Mouse (Mus musculus) myocyte (in vitro differentiated cells): ENCODE results near the gene Olfr1417. TPM values are rescaled to one million over a fixed set of nuclear protein-coding genes. Genes with fewer than 3 reads are reported as not detected.
"Not testable (repeated sequence)": the region's sequence is repeated elsewhere in the genome, so short reads cannot be mapped to it uniquely, and the experiment has no call there.

Experiments
- H3K27me3 ChIP-seq: one replicate; pipeline ENCODE4 v1.6.1; 2011; ENCODE audit not compliant: control insufficient read depth, insufficient read depth, insufficient read length
- H3K36me3 ChIP-seq: one replicate; pipeline ENCODE4 v1.6.1; 2011; ENCODE audit not compliant: control insufficient read depth, insufficient read depth
- H3K4me2 ChIP-seq: one replicate; pipeline ENCODE4 v1.6.1; 2011; ENCODE audit warnings: low read depth, control low read depth
- H3K4me3 ChIP-seq: one replicate; pipeline ENCODE4 v1.5.1; 2011; ENCODE audit warnings: mild to moderate bottlenecking, control low read depth, moderate library complexity
- H3K79me2 ChIP-seq: one replicate; pipeline ENCODE4 v1.6.1; 2011; ENCODE audit not compliant: control insufficient read depth, insufficient read depth
- H3ac ChIP-seq: one replicate; pipeline ENCODE4 v1.6.1; 2011; ENCODE audit not compliant: control insufficient read depth, insufficient read length
- CEBPB ChIP-seq: IDR thresholded peaks from 2 replicates; pipeline ENCODE4 v1.6.1; 2011; ENCODE audit warnings: mild to moderate bottlenecking, moderate library complexity; ENCODE audit not compliant: poor library complexity, insufficient read depth, severe bottlenecking
- E2F4 ChIP-seq: IDR thresholded peaks from one replicate; pipeline ENCODE4 v1.6.1; 2011; ENCODE audit warnings: mild to moderate bottlenecking, control low read depth, moderate library complexity; ENCODE audit not compliant: insufficient read depth
- MAX ChIP-seq: IDR thresholded peaks from one replicate; pipeline ENCODE4 v1.6.1; 2011; ENCODE audit warnings: low read depth, mild to moderate bottlenecking, control low read depth
- MYOD1 ChIP-seq, 3 experiments: IDR thresholded peaks; one replicate each; pipeline ENCODE4 v1.6.1; 2011; ENCODE audit warnings: control low read depth in 2 of 3, low read depth in 2 of 3, mild to moderate bottlenecking in 2 of 3, moderate library complexity in 1 of 3; ENCODE audit not compliant: insufficient read length in 2 of 3, control insufficient read depth in 1 of 3
- MYOG ChIP-seq, 3 experiments: IDR thresholded peaks; one replicate each; pipeline ENCODE4 v1.6.1; 2011; ENCODE audit warnings: control low read depth in 2 of 3, low read depth in 2 of 3, mild to moderate bottlenecking in 2 of 3; ENCODE audit not compliant: insufficient read length in 2 of 3, control insufficient read depth in 1 of 3, insufficient read depth in 1 of 3
- POLR2A ChIP-seq: IDR thresholded peaks from one replicate; pipeline ENCODE4 v1.6.1; 2011; ENCODE audit warnings: low read depth, mild to moderate bottlenecking, control low read depth, moderate library complexity; ENCODE audit not compliant: insufficient read length
- POLR2AphosphoS2 ChIP-seq: IDR thresholded peaks from one replicate; pipeline ENCODE4 v1.6.1; 2011; ENCODE audit warnings: low read depth, control low read depth; ENCODE audit not compliant: insufficient read length
- REST ChIP-seq: IDR thresholded peaks from one replicate; pipeline ENCODE4 v1.6.1; 2011; ENCODE audit warnings: mild to moderate bottlenecking, control low read depth, moderate library complexity; ENCODE audit not compliant: insufficient read depth, insufficient read length
- SRF ChIP-seq: IDR thresholded peaks from one replicate; pipeline ENCODE4 v1.6.1; 2011; ENCODE audit warnings: low read depth; ENCODE audit not compliant: control insufficient read depth, insufficient read length
- TCF12 ChIP-seq: IDR thresholded peaks from one replicate; pipeline ENCODE4 v1.6.1; 2011; ENCODE audit warnings: mild to moderate bottlenecking, control low read depth; ENCODE audit not compliant: poor library complexity, insufficient read depth, severe bottlenecking
- TCF3 ChIP-seq: IDR thresholded peaks from one replicate; pipeline ENCODE4 v1.6.1; 2011; ENCODE audit warnings: low read depth, control low read depth; ENCODE audit not compliant: insufficient read length
- USF1 ChIP-seq: IDR thresholded peaks from one replicate; pipeline ENCODE4 v1.6.1; 2011; ENCODE audit warnings: low read depth, mild to moderate bottlenecking, control low read depth, moderate library complexity
- polyA plus RNA-seq: library from polyadenylated mRNA; unstranded; fragments of >200 nt; fragmentation: generic; extraction: Trizol; gene quantifications from one replicate; pipeline ENCODE4 v1.2.1, GENCODE M21; 2012; ENCODE audit warnings: missing spikeins

The Olfr1417 gene
- polyA plus RNA-seq, result not detected

- H3ac ChIP-seq, result no peak within 1 kb of the TSS
- TF ChIP-seq CEBPB (no peak), MAX (no peak), POLR2A (no peak), TCF3 (no peak), USF1 (no peak), SRF (no peak), MYOG (IDR thresholded peaks at IDR 0.05; ENCODE audit: control insufficient read depth in 1 of 3, insufficient read depth in 1 of 3, insufficient read length in 2 of 3, low read depth in 2 of 3) (no peak), E2F4 (no peak), TCF12 (no peak), MYOD1 (IDR thresholded peaks at IDR 0.05; ENCODE audit: control insufficient read depth in 1 of 3, insufficient read length in 2 of 3, low read depth in 2 of 3) (no peak), REST (no peak), POLR2AphosphoS2 (no peak)
- no peak within 1 kb of the TSS for H3K4me3 ChIP-seq
- H3K27me3 ChIP-seq, result no peaks in the 10 kb centered on the region
- H3K4me2 ChIP-seq, result no peak within 1 kb of the TSS
- no peaks in the 10 kb centered on the region for H3K79me2 ChIP-seq
- no peaks in the 10 kb centered on the region for H3K36me3 ChIP-seq
Observed at GRCm38 (mm10) chr19:11839119-11839518, at the start of gene Olfr1417. Gene Olfr1417 (minus strand): TSS chr19:11839219.

GRCm38 (mm10) chr19:11886265-11886664, 47.2 kb upstream of the Olfr1417 start, which contains the start of gene Olfr1420:
Gene Olfr1420 (plus strand): TSS chr19:11886565.
- no peak for TF ChIP-seq TCF12
- TF ChIP-seq CEBPB, result no peak
- TF ChIP-seq POLR2A, result no peak
- no peak for TF ChIP-seq SRF
- TF ChIP-seq MYOD1 (IDR thresholded peaks at IDR 0.05; ENCODE audit: control insufficient read depth in 1 of 3, insufficient read length in 2 of 3, low read depth in 2 of 3), result no peak
- TF ChIP-seq MAX, result no peak
- no peak for TF ChIP-seq MYOG (IDR thresholded peaks at IDR 0.05; ENCODE audit: control insufficient read depth in 1 of 3, insufficient read depth in 1 of 3, insufficient read length in 2 of 3, low read depth in 2 of 3)
- no peak for TF ChIP-seq TCF3
- TF ChIP-seq POLR2AphosphoS2, result no peak
- no peak for TF ChIP-seq E2F4
- TF ChIP-seq REST, result no peak
- H3K79me2 ChIP-seq, result no peaks in the 10 kb centered on the region
- no peak within 1 kb of the TSS for H3ac ChIP-seq
- no peaks in the 10 kb centered on the region for H3K36me3 ChIP-seq
- no peak within 1 kb of the TSS for H3K4me2 ChIP-seq
- no peak within 1 kb of the TSS for H3K4me3 ChIP-seq
- H3K27me3 ChIP-seq, result no peaks in the 10 kb centered on the region

GRCm38 (mm10) chr19:11878404-11878803, 39.4 kb upstream of the Olfr1417 start:
- not testable (repeated sequence) for H3K79me2 ChIP-seq, H3K27me3 ChIP-seq, H3ac ChIP-seq, H3K36me3 ChIP-seq, H3K4me2 ChIP-seq, H3K4me3 ChIP-seq

- H3K4me2 ChIP-seq, result no peak within 1 kb of the TSS
- no peaks in the 10 kb centered on the region for H3K79me2 ChIP-seq
- no peaks in the 10 kb centered on the region for H3K27me3 ChIP-seq
- no peaks in the 10 kb centered on the region for H3K36me3 ChIP-seq
- H3K4me3 ChIP-seq, result no peak within 1 kb of the TSS
- TF ChIP-seq MYOG (IDR thresholded peaks at IDR 0.05; ENCODE audit: control insufficient read depth in 1 of 3, insufficient read depth in 1 of 3, insufficient read length in 2 of 3, low read depth in 2 of 3) (no peak), TCF12 (no peak), USF1 (no peak), POLR2AphosphoS2 (no peak), POLR2A (no peak), SRF (no peak), MYOD1 (IDR thresholded peaks at IDR 0.05; ENCODE audit: control insufficient read depth in 1 of 3, insufficient read length in 2 of 3, low read depth in 2 of 3) (no peak), TCF3 (no peak), MAX (no peak), REST (no peak), CEBPB (no peak), E2F4 (no peak)
- H3ac ChIP-seq, result no peak within 1 kb of the TSS
Observed at GRCm38 (mm10) chr19:11875006-11875405, 36.0 kb upstream of the Olfr1417 start, which contains the start of gene Olfr1419. Gene Olfr1419 (minus strand): TSS chr19:11875106.

- TF ChIP-seq MYOD1 (IDR thresholded peaks at IDR 0.05; ENCODE audit: control insufficient read depth in 1 of 3, insufficient read length in 2 of 3, low read depth in 2 of 3), result no peak
- TF ChIP-seq POLR2AphosphoS2, result no peak
- no peak for TF ChIP-seq SRF
- TF ChIP-seq E2F4, result no peak
- no peak for TF ChIP-seq REST
- TF ChIP-seq USF1, result no peak
- no peak for TF ChIP-seq MYOG (IDR thresholded peaks at IDR 0.05; ENCODE audit: control insufficient read depth in 1 of 3, insufficient read depth in 1 of 3, insufficient read length in 2 of 3, low read depth in 2 of 3)
- TF ChIP-seq TCF3, result no peak
- no peak for TF ChIP-seq POLR2A
- no peak for TF ChIP-seq CEBPB
- TF ChIP-seq MAX, result no peak
- TF ChIP-seq TCF12, result no peak
- H3K4me2 ChIP-seq, result no peak overlapping the region
- no peak overlapping the region for H3ac ChIP-seq
- H3K36me3 ChIP-seq, result no peaks in the 10 kb centered on the region
- H3K27me3 ChIP-seq, result no peaks in the 10 kb centered on the region
- no peak overlapping the region for H3K4me3 ChIP-seq
- no peaks in the 10 kb centered on the region for H3K79me2 ChIP-seq
Observed at GRCm38 (mm10) chr19:11867837-11868236, 28.8 kb upstream of the Olfr1417 start.
